Mouse (Mus musculus) heart, postnatal 0 days (tissue): ENCODE results near the gene Zcchc17.

Experiments used
- CTCF ChIP-seq: IDR thresholded peaks from 2 replicates; pipeline ENCODE4 v1.5.1; 2016; ENCODE audit warnings: antibody characterized with exemption, control low read depth, low read depth
- EP300 ChIP-seq: IDR thresholded peaks from 2 replicates; pipeline ENCODE4 v1.6.1; 2016; ENCODE audit warnings: antibody characterized with exemption, low read depth

GRCm38 (mm10) chr4:130389927-130390326, 30.2 kb upstream of the Zcchc17 start:
- TF ChIP-seq CTCF (no peak), EP300 (no peak)
